Mouse (Mus musculus) midbrain, postnatal 0 days (tissue): ENCODE results near the gene Phf20. TPM values are rescaled to one million over a fixed set of nuclear protein-coding genes. Genes with fewer than 3 reads are reported as not detected.

ENCODE experiments used
- ATAC-seq: fragments of 200-750 bp; cut with Nextera tagmentation; 2 replicates; pipeline ENCODE4 v1.8.0; 2017; ENCODE audit warnings: moderate number of reproducible peaks, mild to moderate bottlenecking, moderate TSS enrichment, moderate library complexity; ENCODE audit not compliant: low FRiP score
- DNase-seq: peaks from one replicate; pipeline ENCODE4 v3.0.0-alpha.2; 2015; ENCODE audit warnings: low spot score
- H3K27ac ChIP-seq: fragments of 300-500 bp; sonication (generic); 2 replicates; pipeline ENCODE4 v1.5.1; 2014; ENCODE audit warnings: low read depth, mild to moderate bottlenecking, low read length, mixed read lengths
- H3K27me3 ChIP-seq: fragments of 300-500 bp; sonication (generic); 2 replicates; pipeline ENCODE4 v1.6.1; 2014; ENCODE audit warnings: low read length, control low read depth, mixed read lengths; ENCODE audit not compliant: insufficient read depth
- H3K36me3 ChIP-seq: fragments of 300-500 bp; sonication (generic); 2 replicates; pipeline ENCODE4 v1.6.1; 2014; ENCODE audit warnings: low read length, control low read depth, mixed read lengths; ENCODE audit not compliant: insufficient read depth
- H3K4me1 ChIP-seq: fragments of 300-500 bp; sonication (generic); 2 replicates; pipeline ENCODE4 v1.6.1; 2014; ENCODE audit warnings: mild to moderate bottlenecking, control low read depth, antibody characterized with exemption, low read length, mixed read lengths; ENCODE audit not compliant: insufficient read depth
- H3K4me2 ChIP-seq: fragments of 300-500 bp; sonication (generic); 2 replicates; pipeline ENCODE4 v1.6.1; 2014; ENCODE audit warnings: low read depth, mild to moderate bottlenecking, low read length, mixed read lengths; ENCODE audit not compliant: poor library complexity, severe bottlenecking
- H3K4me3 ChIP-seq: fragments of 300-500 bp; sonication (generic); 2 replicates; pipeline ENCODE4 v1.5.1; 2014; ENCODE audit warnings: low read depth, mild to moderate bottlenecking, low read length, moderate library complexity
- H3K9ac ChIP-seq: fragments of 300-500 bp; sonication (generic); replicated peaks from 2 replicates; pipeline ENCODE4 v1.6.1; 2014; ENCODE audit warnings: mild to moderate bottlenecking, low read length, moderate library complexity, mixed read lengths; ENCODE audit not compliant: poor library complexity, severe bottlenecking
- H3K9me3 ChIP-seq: fragments of 300-500 bp; sonication (generic); 2 replicates; pipeline ENCODE4 v1.6.1; 2016; ENCODE audit warnings: low read length, control low read depth
- CTCF ChIP-seq: IDR thresholded peaks from 2 replicates; pipeline ENCODE4 v1.5.1; 2016; ENCODE audit warnings: antibody characterized with exemption, mild to moderate bottlenecking
- WGBS: fragments of 180-500 bp; shearing (Covaris S2); extraction: QIAGEN DNeasy Blood & Tissue Kit; methylation state at CpG from one replicate; pipeline ENCODE4 v1.1.7; 2014; 5-methylcytosine and 5-hydroxymethylcytosine counted together
- polyA plus RNA-seq: library from polyadenylated mRNA; unstranded; fragments of >200 nt; fragmentation: Nextera tagmentation; extraction: Ambion mirVana; gene quantifications from 2 replicates; pipeline ENCODE4 v1.2.1, GENCODE M21; 2015
- total RNA-seq: library from RNA; depleted of rRNA; stranded (reverse); fragments of >200 nt; gene quantifications from 2 replicates; pipeline ENCODE4 v1.2.3, GENCODE M21; 2014

Gene Phf20
- total and polyA plus RNA-seq, 2 experiments from 2014 or later = 27.6 to 116 TPM

DNA sequence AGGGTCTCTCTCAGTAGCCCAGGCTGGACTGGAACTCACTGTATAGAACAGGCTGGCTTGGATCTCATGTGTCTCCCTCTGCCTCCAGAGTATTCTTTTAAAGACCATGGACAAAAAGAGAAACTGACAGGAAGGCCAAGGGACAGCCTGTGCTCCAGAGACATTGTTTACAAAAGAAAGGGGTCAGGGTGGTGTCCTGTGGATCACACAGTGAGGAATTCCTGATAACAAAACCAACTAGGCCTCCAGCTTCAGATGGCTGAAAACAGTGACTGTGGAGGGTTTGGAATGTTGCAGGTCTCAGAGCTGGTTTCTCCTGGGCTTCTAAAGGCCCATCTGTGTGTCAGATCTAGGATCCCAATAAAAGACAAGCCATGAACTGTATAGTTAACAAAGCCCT lies 1.7 kb upstream of the Phf20 start:
- Histone ChIP-seq H3K27me3 (no peaks in the 10 kb centered on the region), H3K9ac (no peak overlapping the region), H3K36me3 (no peaks in the 10 kb centered on the region), H3K27ac (no peak overlapping the region), H3K4me3 (no peak overlapping the region), H3K4me1 (peaks cover 7% of the 10 kb centered on the region; the same call in 1 of the 2 replicates), H3K9me3 (no peaks in the 10 kb centered on the region), H3K4me2 (no peak overlapping the region)
- DNase-seq (no peak), ATAC-seq (no peak)
- no peak for TF ChIP-seq CTCF

DNA sequence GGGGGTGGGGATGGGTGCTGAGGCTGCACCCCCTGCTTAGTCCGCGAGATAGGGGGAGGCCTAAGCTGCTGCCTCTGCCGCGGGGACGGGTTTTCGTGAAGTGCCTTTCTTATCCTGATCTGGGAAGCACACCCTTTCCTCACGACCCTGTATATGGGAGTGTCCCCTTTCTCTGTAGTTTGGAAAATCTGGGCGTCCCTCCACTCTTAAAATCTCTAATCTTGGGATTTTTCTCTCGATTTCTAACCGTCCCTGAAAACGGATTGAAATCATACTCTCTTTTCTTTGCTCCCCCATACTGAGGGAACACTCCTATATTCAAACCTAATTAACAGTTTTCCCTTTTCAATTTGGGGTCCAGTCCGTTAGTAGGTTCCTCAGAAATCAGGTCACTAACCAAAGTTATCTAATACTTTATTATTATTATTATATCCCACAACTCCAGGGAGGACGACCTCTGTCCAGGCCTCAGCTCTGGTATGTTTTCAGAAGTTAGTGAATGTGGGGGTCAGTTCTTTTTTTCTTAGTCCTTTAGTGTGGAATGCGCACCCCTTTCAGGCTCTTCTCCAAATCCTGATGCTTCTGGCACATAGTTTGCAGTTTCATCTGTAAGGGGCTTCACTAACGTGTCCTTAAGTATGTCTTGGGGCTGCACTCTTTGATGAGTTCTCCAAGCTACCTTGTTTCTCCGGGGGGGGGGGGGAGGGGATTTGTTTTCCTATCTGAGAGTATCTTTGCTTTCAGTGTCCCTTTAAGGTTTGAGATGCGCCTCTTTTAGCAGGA lies 1.1 kb downstream of the Phf20 start:
- DNase-seq = no peak
- no peak for ATAC-seq
- H3K4me2 ChIP-seq = peak overlapping the region; percentile 69

DNA sequence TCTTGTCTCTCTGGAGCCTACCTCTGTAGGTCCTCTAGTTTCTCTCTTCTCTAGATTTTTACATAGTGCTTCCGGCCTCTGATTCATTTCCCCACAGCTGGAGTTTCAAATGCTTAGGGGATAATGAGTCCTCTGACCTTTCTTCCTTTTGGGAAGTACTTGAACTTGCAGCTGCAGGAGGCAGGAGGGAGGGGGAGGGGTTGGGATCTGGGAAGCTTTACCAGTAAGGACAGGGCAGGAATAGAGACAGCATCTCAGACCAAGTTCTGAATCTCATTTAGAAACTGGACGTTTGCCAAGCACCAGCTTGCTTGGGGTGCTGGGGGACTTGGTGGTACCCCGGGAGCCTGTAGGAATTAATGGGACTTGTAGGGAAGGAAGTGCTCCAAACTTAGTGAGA lies 3.7 kb downstream of the Phf20 start:
- H3K4me2 ChIP-seq = no peak overlapping the region
- no peak overlapping the region for H3K27ac ChIP-seq
- no peaks in the 10 kb centered on the region for H3K9me3 ChIP-seq
- no peak for TF ChIP-seq CTCF
- 42% methylated on average over 3 of the region's 3 CpGs for WGBS
- no peak overlapping the region for H3K9ac ChIP-seq
- H3K4me1 ChIP-seq = peaks cover 7% of the 10 kb centered on the region; the same call in 1 of the 2 replicates
- H3K27me3 ChIP-seq = no peaks in the 10 kb centered on the region
- no peak overlapping the region for H3K4me3 ChIP-seq
- DNase-seq (no peak), ATAC-seq (no peak)
- H3K36me3 ChIP-seq = no peaks in the 10 kb centered on the region

More for the DNA sequence above, 1.1 kb downstream of the Phf20 start:
- H3K9me3 ChIP-seq = no peaks in the 10 kb centered on the region
- peak overlapping the region; percentile 88 for H3K9ac ChIP-seq
- H3K27ac ChIP-seq = peak overlapping the region; percentile 92
- peaks cover 7% of the 10 kb centered on the region; the same call in 1 of the 2 replicates for H3K4me1 ChIP-seq
- no peak for TF ChIP-seq CTCF
- H3K4me3 ChIP-seq = peak overlapping the region; percentile 57
- H3K27me3 ChIP-seq = no peaks in the 10 kb centered on the region
- H3K36me3 ChIP-seq = no peaks in the 10 kb centered on the region
- 5% methylated on average over 17 of the region's 17 CpGs for WGBS

DNA sequence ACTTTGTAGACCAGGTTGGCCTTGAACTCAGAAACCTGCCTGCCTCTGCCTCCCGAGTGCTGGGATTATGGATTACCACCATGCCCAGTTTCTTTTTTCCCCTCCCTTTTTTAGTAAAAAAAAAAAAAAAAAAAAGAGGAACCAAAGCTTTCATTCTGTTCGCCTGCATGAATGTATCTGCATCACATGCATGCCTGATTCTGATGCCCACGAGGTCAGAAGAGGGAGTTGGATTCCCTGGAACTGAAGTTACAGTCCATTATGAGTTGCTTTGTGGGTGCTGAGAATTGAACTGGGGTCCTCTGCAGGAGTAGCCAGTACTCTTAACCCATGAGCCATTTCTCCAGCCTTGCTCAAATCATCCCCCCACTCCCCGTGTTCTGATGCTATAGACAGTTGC lies 5.2 kb downstream of the Phf20 start:
- no peaks in the 10 kb centered on the region for H3K9me3 ChIP-seq
- H3K4me1 ChIP-seq = peaks cover 7% of the 10 kb centered on the region; the same call in 1 of the 2 replicates
- no peak overlapping the region for H3K27ac ChIP-seq
- TF ChIP-seq CTCF = no peak
- WGBS = 95% methylated on average over 4 of the region's 4 CpGs
- no peak overlapping the region for H3K9ac ChIP-seq
- H3K4me3 ChIP-seq = no peak overlapping the region
- DNase-seq = no peak
- no peaks in the 10 kb centered on the region for H3K36me3 ChIP-seq
- H3K27me3 ChIP-seq = no peaks in the 10 kb centered on the region
- ATAC-seq = no peak
- H3K4me2 ChIP-seq = no peak overlapping the region

DNA sequence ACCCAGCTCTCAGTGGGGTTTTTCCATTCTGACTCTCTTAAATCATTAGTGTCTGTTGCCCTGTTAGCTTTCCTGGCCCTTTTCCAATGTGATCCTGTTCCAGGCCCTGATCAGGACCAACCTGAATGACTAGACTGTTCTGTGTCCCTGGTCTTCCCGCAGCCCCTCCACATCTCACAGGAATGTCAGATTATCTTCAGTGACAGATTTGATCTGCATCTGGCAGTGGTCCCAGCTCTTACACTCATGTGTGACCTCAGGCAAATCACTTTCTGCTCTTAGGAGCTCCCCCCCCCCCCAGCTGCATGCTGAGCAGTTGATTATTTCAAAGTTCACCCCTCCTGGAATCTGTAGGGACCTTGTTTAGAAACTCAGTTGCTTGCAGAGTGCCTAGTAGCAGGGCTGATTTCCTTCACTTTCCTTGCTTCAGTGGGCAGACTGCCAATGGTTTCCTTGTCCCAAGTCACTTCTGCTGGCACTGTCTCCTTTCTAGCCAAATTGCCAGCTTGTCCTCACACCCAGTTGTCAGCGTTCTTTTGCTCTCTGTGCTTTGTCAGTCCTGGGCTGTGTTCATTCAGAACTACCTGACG lies 6.7 kb downstream of the Phf20 start:
- no peak overlapping the region for H3K4me3 ChIP-seq
- peak; percentile 91 for DNase-seq
- WGBS = 34% methylated on average over 3 of the region's 3 CpGs

DNA sequence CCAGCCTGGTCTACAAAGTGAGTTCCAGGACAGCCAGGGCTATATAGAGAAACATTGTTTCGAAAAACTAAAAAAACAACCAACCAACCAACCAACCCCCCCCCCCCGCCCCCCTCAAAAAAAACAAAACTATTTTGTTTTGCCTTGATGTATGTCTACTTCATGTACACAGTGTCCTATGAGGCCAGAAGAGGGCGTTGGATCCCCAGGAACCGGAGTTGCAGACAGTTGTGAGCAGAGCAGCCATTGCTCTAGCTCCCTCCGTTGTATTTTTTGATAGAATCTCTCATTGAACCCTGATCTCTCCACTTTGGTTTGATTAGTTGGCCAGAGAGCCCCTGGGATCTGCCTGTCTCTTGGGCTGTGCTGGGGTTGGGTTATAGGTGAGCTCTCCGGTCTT lies 7.7 kb downstream of the Phf20 start:
- no peak overlapping the region for H3K9ac ChIP-seq
- peak; percentile 39 for TF ChIP-seq CTCF
- ATAC-seq (no peak), DNase-seq (no peak)
- no peak overlapping the region for H3K27ac ChIP-seq
- no peaks in the 10 kb centered on the region for H3K27me3 ChIP-seq
- 91% methylated on average over 6 of the region's 6 CpGs for WGBS
- no peak overlapping the region for H3K4me3 ChIP-seq
- no peaks in the 10 kb centered on the region for H3K9me3 ChIP-seq
- no peak overlapping the region for H3K4me2 ChIP-seq
- H3K4me1 ChIP-seq = no peaks in the 10 kb centered on the region
- H3K36me3 ChIP-seq = no peaks in the 10 kb centered on the region; the same call in 1 of the 2 replicates

More for the DNA sequence above, 6.7 kb downstream of the Phf20 start:
- H3K27me3 ChIP-seq = no peaks in the 10 kb centered on the region
- H3K4me2 ChIP-seq = no peak overlapping the region
- no peaks in the 10 kb centered on the region; the same call in 1 of the 2 replicates for H3K36me3 ChIP-seq
- 0 out of 2 replicates have a peak, but pooled peaks cover 3% of the 10 kb centered on the region for H3K4me1 ChIP-seq
- peak overlapping the region; percentile 51 for H3K27ac ChIP-seq
- no peaks in the 10 kb centered on the region for H3K9me3 ChIP-seq
- H3K9ac ChIP-seq = no peak overlapping the region
- ATAC-seq = peak; percentile 65
- TF ChIP-seq CTCF = no peak
